Mouse (Mus musculus) gonadal fat pad, adult 2 months (tissue): ENCODE results near the gene Vmn1r211. TPM values are rescaled to one million over a fixed set of nuclear protein-coding genes. Genes with fewer than 3 reads are reported as not detected.
"Not testable (repeated sequence)": the region's sequence is repeated elsewhere in the genome, so short reads cannot be mapped to it uniquely, and the experiment has no call there.

Experiments used
- DNase-seq: peaks from one replicate; pipeline ENCODE4 v3.0.0-alpha.2; 2012; ENCODE audit warnings: low read depth
- polyA plus RNA-seq: library from polyadenylated mRNA; depleted of rRNA; stranded (reverse); fragments of >200 nt; gene quantifications from 2 replicates; pipeline ENCODE4 v1.2.3, GENCODE M21; 2012; rRNA removed

Vmn1r211 gene
- not detected in 2 replicates for polyA plus RNA-seq

- DNase-seq, result no peak
These were observed at the start of gene Vmn1r211 for GRCm38 (mm10) chr13:22857461-22857860. Gene Vmn1r211 (minus strand): TSS chr13:22857561.

GRCm38 (mm10) chr13:22884105-22884504 lies 26.7 kb upstream of the Vmn1r211 start, which contains the start of gene Vmn1r212:
Gene Vmn1r212 (minus strand): TSS chr13:22884205.
- DNase-seq, result no peak

- DNase-seq, result no peak
These were observed 21.9 kb upstream of the Vmn1r211 start for GRCm38 (mm10) chr13:22879257-22879656.

- no peak for DNase-seq
These were observed 2.6 kb downstream of the Vmn1r211 start for GRCm38 (mm10) chr13:22854760-22855159.

- DNase-seq, result no peak
These were observed 10.6 kb downstream of the Vmn1r211 start for GRCm38 (mm10) chr13:22846798-22847197.

- DNase-seq, result not testable (repeated sequence)
These were observed 13.1 kb downstream of the Vmn1r211 start for GRCm38 (mm10) chr13:22844304-22844703.

GRCm38 (mm10) chr13:22831248-22831647 lies 26.1 kb downstream of the Vmn1r211 start, which contains the start of gene Vmn1r210:
Gene Vmn1r210 (minus strand): TSS chr13:22831348.
- no peak for DNase-seq

- DNase-seq, result not testable (repeated sequence)
These were observed 28.0 kb downstream of the Vmn1r211 start for GRCm38 (mm10) chr13:22829395-22829794.

GRCm38 (mm10) chr13:22821601-22822000 lies 35.8 kb downstream of the Vmn1r211 start:
- DNase-seq, result not testable (repeated sequence)

GRCm38 (mm10) chr13:22809582-22809981 lies 47.8 kb downstream of the Vmn1r211 start, which contains the start of gene Vmn1r209:
Gene Vmn1r209 (minus strand): TSS chr13:22809682.
- DNase-seq, result not testable (repeated sequence)

Other genes starting within 250 kb of the Vmn1r211 start
- gene Vmn1r206, start 233.3 kb downstream of the Vmn1r211 start, polyA plus RNA-seq, result not detected in 2 replicates
- not detected in 2 replicates for gene Vmn1r207-ps, start 127.9 kb downstream of the Vmn1r211 start, polyA plus RNA-seq
- not detected in 2 replicates for gene Vmn1r208, start 80.2 kb downstream of the Vmn1r211 start, polyA plus RNA-seq
- gene Vmn1r209, start 47.9 kb downstream of the Vmn1r211 start, polyA plus RNA-seq, result not detected in 2 replicates
- gene Vmn1r210, start 26.2 kb downstream of the Vmn1r211 start, polyA plus RNA-seq, result not detected in 2 replicates
- not detected in 2 replicates for gene Vmn1r212, start 26.6 kb upstream of the Vmn1r211 start, polyA plus RNA-seq
- gene Vmn1r213, start 150.1 kb upstream of the Vmn1r211 start, polyA plus RNA-seq, result not detected in 2 replicates
- not detected in 2 replicates for gene Vmn1r214, start 172.9 kb upstream of the Vmn1r211 start, polyA plus RNA-seq
- not detected in 2 replicates for gene Vmn1r215, start 210.5 kb upstream of the Vmn1r211 start, polyA plus RNA-seq